Mouse (Mus musculus): Measurements from ENCODE around the gene 9230104L09Rik.
A peak's percentile ranks its signal among the peaks of the same experiment; 100 is the strongest.

9230104L09Rik gene

GRCm38 (mm10) chr2:148851116-148851906 lies 13.5 kb downstream of the 9230104L09Rik start:
- peak; percentile 76 to 77 for DNase-seq

- DNase-seq = no peak
Observed at GRCm38 (mm10) chr2:148839224-148839623, 25.6 kb downstream of the 9230104L09Rik start.

- no peak for DNase-seq
Observed at GRCm38 (mm10) chr2:148838075-148838777, 26.6 kb downstream of the 9230104L09Rik start.

- no peak for DNase-seq
Observed at GRCm38 (mm10) chr2:148834912-148835311, 29.9 kb downstream of the 9230104L09Rik start, which contains the start of gene Cst9. Gene Cst9 (plus strand): TSS chr2:148835147.

GRCm38 (mm10) chr2:148825986-148826385 lies 38.9 kb downstream of the 9230104L09Rik start:
- no peak for DNase-seq

- DNase-seq = no peak
Observed at GRCm38 (mm10) chr2:148819909-148820308, 44.9 kb downstream of the 9230104L09Rik start, which contains the start of gene Cst13. Gene Cst13 (plus strand): TSS chr2:148820081.

GRCm38 (mm10) chr2:148806696-148807095 lies 58.1 kb downstream of the 9230104L09Rik start:
- no peak for DNase-seq

- DNase-seq = peak; percentile 74 to 86
Observed at GRCm38 (mm10) chr2:148801491-148801921, 63.3 kb downstream of the 9230104L09Rik start.

- no peak for DNase-seq
Observed at GRCm38 (mm10) chr2:148798485-148798884, 66.4 kb downstream of the 9230104L09Rik start, which contains the start of gene Cst8. Gene Cst8 (plus strand): TSS chr2:148798785.

Measured in cerebellum, adult 18-20 months (tissue).